Mouse (Mus musculus) large intestine, adult 2 months (tissue): ENCODE measurements around the gene Cracr2a. TPM values are rescaled to one million over a fixed set of nuclear protein-coding genes. Genes with fewer than 3 reads are reported as not detected.

Source experiments
- DNase-seq: peaks from one replicate; pipeline ENCODE4 v3.0.0-alpha.2; 2012; ENCODE audit warnings: low read depth, low spot score
- WGBS: fragments of 180-500 bp; shearing (Covaris S2); methylation state at CpG from one replicate; pipeline ENCODE4 v1.1.7; 2018; 5-methylcytosine and 5-hydroxymethylcytosine counted together
- polyA plus RNA-seq: library from polyadenylated mRNA; depleted of rRNA; stranded (reverse); fragments of >200 nt; gene quantifications from 2 replicates; pipeline ENCODE4 v1.2.3, GENCODE M21; 2012

The Cracr2a gene
- polyA plus RNA-seq, 1 experiment = 4.0 TPM

DNA sequence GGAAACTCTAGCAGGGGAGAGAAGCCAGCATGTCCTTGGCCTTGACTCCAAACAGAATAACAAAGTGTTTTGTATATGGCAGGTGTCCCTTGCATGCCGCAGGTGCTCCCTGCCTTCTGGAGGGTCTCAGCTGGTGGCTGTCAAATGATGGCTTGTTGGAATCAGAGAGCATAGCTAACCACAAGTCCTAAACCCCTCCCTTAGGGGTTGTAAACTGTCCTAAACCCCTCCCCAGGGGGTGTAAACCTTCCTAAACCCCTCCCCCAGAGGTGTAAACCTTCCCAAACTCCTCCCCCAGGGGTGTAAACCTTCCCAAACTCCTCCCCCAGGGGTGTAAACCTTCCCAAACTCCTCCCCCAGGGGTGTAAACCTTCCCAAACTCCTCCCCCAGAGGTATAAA, 55.5 kb downstream of the Cracr2a start:
- 94% methylated on average over 1 of the region's 1 CpGs for WGBS
- DNase-seq = no peak

DNA sequence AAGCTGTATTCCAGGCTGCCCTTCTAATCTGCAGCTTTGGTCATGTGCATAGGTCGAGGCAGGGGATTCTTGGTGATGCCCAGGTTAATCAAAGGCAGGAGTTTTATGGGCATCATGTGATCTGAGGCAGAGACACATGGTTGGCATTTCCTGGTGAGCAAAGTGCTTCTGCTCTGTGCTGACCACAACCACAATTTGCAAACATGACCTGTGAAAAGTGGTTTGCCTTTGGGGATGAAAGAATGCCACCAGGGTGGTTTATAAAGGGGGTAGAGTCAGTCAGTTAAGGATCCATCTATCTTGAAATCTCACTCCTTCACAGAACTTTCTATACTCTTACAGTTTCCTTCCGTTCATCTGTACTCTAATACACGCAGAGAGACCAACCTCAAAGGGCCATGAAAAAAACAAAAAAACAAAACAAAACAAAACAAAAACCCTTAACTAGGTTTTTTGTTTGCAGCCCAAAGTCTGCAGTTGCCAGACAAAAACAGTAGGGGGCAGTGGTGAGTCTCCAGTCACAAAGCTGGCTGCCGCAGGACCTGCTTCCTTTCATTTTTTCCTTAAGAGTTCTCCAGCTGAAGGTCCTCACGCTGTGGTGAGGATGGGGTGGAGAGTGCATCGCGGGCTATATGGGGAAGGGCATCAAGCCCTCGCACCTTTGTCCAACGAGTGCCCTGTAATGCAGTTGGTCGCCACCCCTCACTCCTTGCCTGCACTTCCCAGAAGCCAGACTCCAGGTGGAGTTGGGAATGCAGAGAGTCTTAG, 56.3 kb downstream of the Cracr2a start:
- no peak for DNase-seq
- WGBS = 64% methylated on average over 10 of the region's 10 CpGs

DNA sequence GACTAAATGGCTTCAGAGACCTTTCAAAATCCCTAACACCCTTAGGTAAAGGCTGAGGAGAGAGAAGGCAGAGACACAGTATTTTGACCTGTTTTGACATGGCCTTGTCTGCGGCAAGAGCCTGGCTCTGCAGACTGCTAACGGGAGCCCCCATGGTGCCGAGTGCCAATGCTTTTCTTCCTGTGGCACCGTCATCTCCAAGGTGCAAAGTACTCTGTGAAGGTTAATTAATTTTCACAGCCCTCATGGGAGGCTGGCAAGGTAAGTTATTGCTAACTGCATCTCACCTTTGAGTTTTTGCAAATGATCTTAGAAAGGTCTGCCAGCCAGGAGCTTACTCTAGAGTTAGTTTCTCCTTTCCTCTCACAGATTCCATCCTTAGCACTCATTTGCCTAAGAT, 57.5 kb downstream of the Cracr2a start:
- no peak for DNase-seq
- WGBS = 88% methylated on average over 4 of the region's 4 CpGs

DNA sequence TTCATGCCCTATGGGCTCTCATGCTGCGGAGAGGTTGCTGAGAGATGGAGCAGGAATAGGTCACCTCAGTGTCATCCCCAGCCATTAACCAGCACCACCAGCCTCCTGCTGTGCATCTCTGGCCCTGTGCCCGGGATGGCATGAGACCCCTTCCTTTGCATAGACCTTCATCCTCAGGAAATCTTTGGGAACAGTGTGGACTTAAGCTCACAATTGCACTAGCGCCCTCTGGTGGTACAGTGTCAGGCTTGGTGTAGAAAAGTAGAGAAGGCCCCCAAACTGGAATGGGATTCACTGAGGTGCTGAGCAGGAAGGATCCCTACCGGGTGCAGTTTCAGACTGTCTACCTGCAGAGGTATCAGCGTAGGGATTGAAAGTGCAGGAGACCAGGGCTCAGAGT, 64.0 kb downstream of the Cracr2a start:
- peak; percentile 35 for DNase-seq
- WGBS = 41% methylated on average over 5 of the region's 5 CpGs

DNA sequence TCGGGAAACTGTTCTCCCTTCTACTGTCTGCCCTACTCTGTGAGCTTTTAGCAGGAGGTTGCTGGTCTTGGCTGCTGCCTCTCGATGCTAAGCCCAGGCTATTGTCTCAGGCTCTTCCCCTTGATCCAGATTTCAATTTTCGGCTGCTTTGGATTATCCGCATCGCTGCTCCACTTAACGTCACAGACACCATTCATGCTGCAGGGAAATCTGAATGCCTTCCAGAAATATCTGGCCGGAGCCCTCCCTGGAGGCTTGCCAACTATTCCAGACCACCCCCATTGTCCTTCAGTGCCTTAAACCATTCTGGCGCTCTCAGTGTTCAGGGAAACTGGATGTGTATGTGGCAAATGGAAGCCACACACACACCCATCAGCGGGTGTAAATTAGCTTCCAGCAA, 66.3 kb downstream of the Cracr2a start:
- 78% methylated on average over 9 of the region's 9 CpGs for whole genome bisulfite sequencing

DNA sequence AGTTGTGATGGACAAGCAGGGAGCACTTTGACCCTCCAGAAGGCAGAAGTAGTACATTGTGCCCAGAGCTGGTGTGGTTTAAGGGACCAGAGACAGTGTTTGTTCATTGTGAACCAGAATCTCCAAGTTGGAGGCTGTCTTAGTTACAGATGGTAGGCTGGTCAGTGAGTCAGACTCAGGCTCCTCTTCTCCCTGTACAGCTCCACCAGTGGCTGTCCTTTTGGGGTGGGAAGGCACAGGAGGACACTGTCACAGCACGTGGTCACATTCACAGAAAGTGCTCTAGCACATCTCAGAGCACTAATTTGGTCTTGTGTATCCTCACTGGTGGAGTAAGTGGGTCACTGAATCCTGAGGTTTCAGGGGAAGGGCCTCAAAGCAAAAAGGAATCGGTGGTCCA, 68.1 kb downstream of the Cracr2a start:
- 92% methylated on average over 2 of the region's 2 CpGs for WGBS
- no peak for DNase-seq

More for the DNA sequence above, 66.3 kb downstream of the Cracr2a start:
- DNase-seq = no peak

DNA sequence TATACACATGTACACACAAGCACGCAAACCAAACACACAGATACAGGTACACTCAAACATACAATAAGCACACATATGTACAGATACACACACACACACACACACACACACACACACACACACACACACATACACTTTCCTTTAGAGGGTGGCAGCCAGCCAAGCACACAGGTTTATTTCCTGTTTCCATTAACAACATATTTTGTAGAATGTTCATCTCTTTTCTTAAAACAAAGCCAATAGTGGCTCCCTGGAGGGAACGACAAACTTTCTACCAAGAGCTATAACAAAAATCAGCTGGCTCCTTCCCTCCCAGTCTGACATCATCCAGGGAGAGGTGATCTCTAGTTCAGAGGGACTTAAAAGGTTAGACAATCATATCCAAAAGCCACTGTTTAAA, 73.7 kb downstream of the Cracr2a start:
- WGBS = 74% methylated on average over 2 of the region's 2 CpGs
- DNase-seq = no peak

DNA sequence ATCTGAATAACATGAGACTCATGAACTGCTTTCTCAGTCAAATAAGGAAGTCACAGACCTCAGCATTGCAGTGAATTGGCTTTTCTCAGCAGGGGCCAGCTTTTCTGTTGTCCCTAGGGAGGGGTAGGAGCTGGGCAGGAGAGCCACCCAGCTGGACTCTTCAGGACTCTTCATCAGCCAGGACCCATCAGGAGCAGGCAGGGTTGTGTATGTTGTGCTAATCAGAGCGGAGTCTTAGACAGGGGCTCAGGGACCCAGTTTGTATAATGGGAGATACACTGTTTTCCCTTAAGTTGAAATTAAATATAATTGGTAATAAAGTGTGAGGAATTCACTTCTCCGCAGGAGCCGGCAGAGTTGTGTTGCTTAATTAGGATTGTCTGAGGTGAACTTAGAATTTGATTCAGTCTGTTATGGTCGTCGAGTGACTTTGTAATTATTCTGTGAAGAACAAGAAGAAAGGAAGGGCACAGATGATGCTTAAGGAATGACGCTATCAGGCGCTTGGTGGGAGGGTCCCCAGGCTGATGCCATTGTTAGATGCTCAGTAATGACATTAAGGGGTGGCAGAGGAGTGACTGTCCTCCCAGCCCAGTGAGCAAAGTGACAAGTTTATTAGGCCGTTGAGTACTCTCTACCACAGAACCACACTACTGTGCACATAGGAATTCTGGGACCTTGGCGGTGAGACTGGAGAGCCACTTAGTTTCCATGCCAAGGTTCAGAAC, 74.5 kb downstream of the Cracr2a start:
- 82% methylated on average over 9 of the region's 9 CpGs for WGBS
- no peak for DNase-seq

DNA sequence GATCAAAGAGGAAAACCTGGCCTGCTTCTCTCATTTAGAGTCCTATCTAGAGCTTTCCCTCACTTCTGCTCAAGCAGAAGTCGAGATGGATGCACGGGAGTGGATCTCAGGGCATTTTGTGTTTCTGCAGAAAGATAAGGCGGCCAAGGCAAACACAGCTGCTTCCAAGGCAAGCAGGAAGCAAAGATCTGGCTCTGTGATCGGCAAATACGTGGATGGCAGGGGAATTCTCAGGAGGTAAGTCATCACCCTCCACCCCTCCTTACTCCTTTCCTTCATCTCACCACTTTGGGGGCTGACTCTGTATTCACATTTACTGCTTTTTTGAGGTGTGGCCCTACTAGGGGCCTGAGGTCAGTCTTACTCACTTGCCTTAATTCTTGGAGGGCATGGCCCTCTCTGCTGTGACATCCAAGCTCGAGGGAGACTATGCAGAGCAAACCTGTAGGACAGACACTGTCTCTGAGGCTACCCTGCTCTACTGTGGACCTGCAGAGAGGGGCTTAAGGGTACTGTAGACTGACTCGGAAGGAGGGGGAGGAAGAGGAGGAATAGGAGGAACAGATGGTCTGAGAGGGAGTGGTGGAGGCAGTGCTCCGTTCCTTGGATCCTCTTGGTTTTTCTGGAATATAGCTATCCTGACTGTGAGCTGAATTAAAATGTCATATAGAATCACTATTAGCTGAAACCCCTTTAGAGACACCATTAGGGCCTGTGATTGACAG, 80.1 kb downstream of the Cracr2a start:
- peak; percentile 8 for DNase-seq
- WGBS = 39% methylated on average over 8 of the region's 8 CpGs

DNA sequence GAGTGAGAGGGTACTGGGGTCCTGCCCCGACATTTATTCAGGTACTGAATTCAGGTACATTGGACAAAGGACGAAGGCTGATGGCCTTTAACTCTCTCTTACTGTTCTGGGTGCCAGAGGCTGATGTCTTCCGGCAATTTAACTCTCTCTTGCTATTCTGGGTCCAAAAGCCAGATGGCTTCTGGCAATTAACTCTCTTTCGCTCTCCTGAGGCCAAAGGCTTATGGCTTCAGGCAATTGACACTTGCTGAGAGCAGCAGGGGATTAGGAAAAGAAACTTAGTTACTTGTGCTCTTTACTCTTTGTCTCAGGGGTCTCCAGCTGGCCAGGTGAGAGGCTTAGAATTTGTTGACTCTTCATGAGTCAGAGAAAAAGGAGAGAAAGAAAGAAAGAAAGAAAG, 94.8 kb downstream of the Cracr2a start:
- DNase-seq = no peak
- 76% methylated on average over 4 of the region's 4 CpGs for WGBS

DNA sequence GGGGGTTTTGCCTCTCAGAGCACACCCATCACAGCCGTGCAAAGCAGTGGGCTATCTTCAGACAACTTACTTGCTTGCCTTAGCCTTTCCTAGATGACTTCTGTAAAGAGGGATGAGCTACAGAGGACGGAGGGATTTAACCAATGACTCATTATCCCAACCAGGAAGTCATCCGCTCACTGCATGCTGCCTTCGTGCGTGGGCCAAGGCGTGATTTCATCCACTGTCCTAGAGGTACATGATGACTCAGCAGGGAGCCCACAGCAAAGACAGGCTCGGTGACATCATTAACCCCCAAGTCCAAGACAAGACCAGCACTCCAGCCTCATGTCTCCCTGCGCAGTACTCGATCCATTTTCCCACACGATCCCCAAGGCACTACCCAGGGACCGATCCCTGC, 96.0 kb downstream of the Cracr2a start:
- 84% methylated on average over 11 of the region's 11 CpGs for WGBS
- DNase-seq = no peak

DNA sequence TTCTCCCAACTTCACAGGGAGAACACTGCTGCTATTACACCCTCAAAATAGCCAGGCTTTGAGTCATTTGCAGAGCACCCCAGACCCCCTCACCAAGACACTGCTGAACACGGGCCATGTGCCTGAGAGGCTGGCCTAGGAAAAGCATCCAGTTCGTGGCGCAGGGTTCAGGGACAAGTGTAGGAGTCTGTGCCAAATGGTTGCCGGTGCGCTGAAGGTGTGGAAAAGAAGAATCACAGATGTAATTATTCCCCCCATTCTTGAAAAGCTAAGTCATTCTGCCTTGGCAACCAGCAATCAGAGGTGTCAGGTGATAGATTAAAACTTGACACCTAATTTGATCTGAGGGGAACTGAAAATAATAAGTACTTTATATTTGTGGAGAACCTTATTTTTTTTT, 98.3 kb downstream of the Cracr2a start:
- WGBS = 92% methylated on average over 5 of the region's 5 CpGs
- no peak for DNase-seq

DNA sequence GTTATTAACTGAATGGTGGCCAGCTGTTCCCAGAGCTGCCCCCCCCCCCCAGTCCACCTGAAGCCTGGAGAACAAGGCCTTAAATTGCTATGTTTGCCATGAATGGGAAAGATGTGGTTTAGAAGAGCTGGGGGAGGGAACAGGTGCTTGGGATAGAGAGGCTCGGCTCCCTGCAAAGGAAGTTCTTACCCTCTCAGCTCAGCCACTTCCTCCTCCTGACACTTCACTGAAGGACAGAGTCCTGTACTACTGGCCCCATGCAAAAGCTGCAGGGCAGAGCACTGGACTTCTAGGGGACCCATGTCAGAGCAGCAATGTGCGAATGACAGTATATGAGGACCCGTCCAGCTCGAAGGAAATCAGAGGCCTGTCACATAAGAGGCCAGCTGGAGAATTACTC, 98.8 kb downstream of the Cracr2a start:
- 82% methylated on average over 4 of the region's 4 CpGs for WGBS

DNA sequence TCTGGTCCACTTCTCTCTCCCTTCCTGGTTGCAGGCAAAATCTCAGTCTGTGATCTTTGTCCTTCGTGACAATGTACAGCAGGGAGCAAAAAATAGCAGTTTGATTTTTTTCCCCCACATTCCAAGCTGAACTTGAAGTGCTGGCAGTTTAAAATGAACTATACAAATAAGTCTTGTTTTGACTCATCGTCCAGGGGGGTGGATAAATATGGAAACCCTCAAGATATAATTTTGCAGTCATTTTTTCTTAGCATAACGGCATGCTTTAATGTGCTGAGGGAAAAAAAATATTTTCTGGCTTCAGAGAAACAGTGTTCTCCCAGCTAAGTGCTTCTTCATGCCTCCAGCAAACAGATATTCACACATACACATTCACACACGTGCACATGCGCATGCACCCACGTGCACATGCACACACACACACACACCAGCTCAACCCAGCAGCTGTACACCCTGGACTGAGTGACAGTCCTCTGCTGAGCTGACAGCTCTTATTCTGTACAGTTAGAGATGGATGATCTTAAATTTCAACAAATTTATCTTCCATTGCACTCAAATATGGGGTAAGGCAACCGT, 100.7 kb downstream of the Cracr2a start:
- no peak for DNase-seq
- 84% methylated on average over 7 of the region's 7 CpGs for WGBS

More for the DNA sequence above, 98.8 kb downstream of the Cracr2a start:
- no peak for DNase-seq

DNA sequence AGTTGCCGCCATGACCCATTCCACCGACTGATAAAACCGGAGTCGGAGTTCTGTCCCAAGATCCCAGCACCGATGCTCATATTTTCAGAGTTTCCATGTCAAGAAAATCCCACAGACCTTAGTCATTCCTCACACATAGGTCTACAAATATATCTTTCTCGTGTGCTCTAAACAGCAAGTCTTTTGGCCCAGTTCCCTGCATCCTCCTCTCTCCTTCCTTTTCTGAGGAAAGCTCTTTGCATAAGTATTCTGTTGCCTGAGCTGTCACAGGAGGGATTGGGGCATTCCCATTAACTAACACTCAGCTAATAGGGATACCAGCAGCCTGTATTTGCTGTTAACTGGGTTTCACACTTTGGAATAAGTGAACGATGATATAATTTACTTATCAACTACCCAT, 102.1 kb downstream of the Cracr2a start:
- DNase-seq = no peak
- 86% methylated on average over 7 of the region's 7 CpGs for WGBS

DNA sequence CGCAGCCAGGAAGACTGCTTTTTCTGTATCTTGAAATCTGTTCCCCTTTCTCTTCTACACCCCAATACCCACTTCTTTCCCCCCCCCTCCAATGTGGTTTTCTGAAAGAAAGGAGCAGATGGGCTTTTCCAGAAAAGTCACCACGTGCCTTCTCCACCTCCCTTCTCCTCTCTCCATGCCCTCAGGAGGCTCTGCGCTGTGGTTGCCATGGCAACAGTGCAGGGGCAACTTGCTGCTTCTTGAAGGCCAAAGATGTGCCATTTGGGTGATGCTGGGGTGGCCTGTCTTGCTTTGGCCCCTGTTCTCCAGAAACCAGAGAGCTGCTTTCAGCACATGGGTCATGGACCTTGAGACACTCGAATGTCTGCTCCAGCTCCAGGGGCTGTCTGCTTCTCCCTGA, 108.2 kb downstream of the Cracr2a start:
- DNase-seq = no peak
- WGBS = 93% methylated on average over 4 of the region's 4 CpGs

DNA sequence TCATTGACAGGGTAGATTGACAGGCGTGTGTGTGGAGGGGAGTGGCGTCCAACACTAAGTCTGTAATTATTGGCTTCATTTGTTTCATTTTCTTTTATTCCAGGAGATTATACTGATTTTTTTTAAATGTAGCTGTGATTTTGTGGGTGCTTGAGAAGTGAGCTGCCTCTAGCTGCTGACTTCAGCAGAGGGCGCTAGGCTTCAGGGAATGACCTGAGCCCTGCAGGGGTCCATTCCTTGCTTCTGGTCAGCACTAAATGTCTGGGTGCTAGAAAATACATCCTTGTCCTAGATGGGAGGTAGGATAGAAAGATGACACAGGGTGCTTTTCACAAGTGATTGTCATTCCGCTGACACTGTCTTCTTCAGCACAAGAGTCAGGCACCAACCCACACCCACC, 108.9 kb downstream of the Cracr2a start:
- no peak for DNase-seq
- 92% methylated on average over 4 of the region's 4 CpGs for WGBS

DNA sequence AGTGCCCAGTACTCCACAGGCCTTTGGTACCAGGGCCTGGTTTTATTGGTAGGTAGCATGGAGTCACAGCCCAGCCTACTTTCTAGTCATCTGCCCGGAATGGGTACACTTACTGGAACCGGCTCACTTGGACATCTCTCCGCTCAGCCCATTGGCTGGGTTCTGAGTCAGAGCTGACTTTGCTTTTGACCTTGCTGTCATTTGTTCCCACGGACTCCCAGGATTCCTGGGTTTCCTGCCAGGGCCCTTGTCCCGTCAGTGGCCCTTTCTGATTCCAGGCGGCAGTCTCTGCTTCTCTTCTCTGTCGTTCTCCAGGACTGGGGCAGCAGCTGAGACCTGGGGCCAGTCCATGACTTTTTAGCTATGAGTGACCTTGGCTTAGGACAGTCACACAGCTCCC, 110.9 kb downstream of the Cracr2a start:
- DNase-seq = no peak
- 71% methylated on average over 7 of the region's 7 CpGs for WGBS

DNA sequence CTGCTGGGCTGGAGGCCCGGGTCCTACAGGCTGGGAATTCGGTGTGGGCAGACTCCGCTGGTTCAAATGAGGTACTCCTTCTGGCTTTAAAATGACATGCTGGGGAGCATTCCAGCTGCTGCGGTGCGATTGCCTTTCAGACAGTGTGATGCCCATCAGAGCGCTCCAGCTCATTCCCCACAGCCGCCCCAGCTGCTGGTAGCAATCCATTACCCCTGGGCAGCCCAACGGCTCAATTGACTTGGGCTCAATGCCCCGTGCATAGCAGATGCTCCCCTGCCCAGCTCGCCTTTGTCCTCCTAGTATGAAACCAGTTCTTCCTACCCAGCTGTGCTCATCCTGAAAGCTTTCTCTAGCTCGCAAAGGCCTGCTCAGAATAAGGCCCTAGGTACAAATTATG, 115.7 kb downstream of the Cracr2a start:
- no peak for DNase-seq
- 91% methylated on average over 11 of the region's 11 CpGs for WGBS

DNA sequence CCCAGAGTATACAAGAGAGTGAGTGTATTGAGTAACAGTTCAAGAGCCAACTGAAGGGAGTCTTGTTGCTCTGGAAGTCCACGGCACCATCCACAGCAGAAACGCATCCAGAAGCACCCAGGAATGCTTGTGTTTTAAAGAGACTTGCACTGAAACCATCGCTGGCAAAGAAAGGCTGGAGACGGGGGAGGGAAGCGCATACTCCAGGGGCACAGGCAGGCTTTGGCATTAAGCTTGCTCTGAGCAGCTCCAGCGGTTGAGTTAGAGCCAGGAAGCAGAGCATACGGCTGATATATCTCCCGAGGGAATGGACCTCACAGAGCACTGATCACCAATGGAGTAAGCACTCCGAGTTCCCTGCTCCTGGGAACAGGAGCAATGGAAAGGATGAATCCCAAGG, 117.2 kb downstream of the Cracr2a start:
- WGBS = 72% methylated on average over 9 of the region's 9 CpGs

More for the DNA sequence above, 117.2 kb downstream of the Cracr2a start:
- no peak for DNase-seq
